Mouse (Mus musculus) G1E (cell line): ENCODE data around the gene Agap1.

Experiments used
- CTCF ChIP-seq: IDR thresholded peaks from 2 replicates; pipeline ENCODE4 v1.5.1; 2012; ENCODE audit warnings: low read depth, low read length, inconsistent platforms, mixed read lengths
- GATA1 ChIP-seq: IDR thresholded peaks from 2 replicates; pipeline ENCODE4 v1.6.1; 2012; ENCODE audit warnings: borderline replicate concordance, low read length, inconsistent platforms, mixed read lengths
- GATA2 ChIP-seq: IDR thresholded peaks from 2 replicates; pipeline ENCODE4 v1.6.1; 2012; ENCODE audit warnings: low read depth, low read length, inconsistent platforms, borderline replicate concordance

- no peak for TF ChIP-seq CTCF
- no peak for TF ChIP-seq GATA1
- TF ChIP-seq GATA2: no peak
These were observed 55.2 kb downstream of the Agap1 start for GRCm38 (mm10) chr1:89509763-89510340.
